Mouse (Mus musculus) gastrocnemius, postnatal 25 days (tissue): ENCODE results near the gene Klhdc4. TPM values are rescaled to one million over a fixed set of nuclear protein-coding genes. Genes with fewer than 3 reads are reported as not detected.

Source experiments
- DNase-seq: peaks from one replicate; pipeline ENCODE4 v3.0.0; 2022
- total RNA-seq, 2 experiments: library from RNA; stranded (reverse); gene quantifications; 1 replicate in 1 of 2; 2 replicates in 1 of 2; pipeline ENCODE4 v1.2.3; 2021

Klhdc4 gene
- total RNA-seq, 2 experiments from 2014 or later: 8.1 to 9.1 TPM

DNA sequence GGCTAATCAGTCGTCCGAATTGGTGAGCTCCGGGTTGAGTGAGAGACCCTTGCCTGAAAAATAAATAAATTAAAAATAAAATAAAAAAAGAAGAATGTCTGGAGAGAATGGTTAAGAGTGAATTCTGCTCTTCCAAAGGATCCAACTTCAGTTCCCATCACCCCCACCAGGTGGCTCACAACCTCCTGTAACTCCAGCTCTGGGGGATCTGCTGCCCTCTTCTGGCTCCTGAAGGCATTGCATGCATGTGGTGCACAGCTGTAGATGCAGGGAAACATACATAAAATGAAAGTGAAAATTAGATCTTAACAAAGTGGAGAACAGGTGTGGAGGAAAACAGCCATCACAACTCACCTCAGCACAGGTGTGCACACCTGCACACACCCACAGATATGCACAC, 78.0 kb downstream of the Klhdc4 start:
- no peak for DNase-seq

DNA sequence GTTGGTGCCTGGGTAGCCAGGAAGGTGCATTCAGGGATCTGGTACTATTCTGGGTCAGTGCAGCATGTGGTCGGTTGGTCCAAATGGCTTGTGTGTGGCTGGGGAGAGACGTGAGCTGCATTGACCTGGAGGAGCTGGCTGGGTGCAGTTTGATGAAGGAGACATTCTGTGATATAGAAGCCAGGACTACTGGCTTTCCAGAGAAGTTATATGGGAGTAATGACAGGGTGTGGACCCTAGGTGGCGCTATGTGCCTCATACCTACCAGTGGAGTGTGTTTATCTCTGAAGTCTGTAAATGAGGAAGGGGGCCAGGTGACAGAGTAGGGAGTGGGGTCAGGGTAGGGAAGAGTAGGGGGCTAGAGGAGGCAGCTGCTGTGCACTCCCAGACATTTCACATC, 78.9 kb downstream of the Klhdc4 start:
- no peak for DNase-seq

- no peak for DNase-seq
Measured at GRCm38 (mm10) chr8:121749501-121749900, 79.9 kb downstream of the Klhdc4 start.

Other genes starting within 250 kb of the Klhdc4 start
- gene Map1lc3b, start 239.2 kb downstream of the Klhdc4 start, total RNA-seq: 100 to 1,000 TPM; 124 to 134 TPM
- gene Zcchc14, start 176.7 kb downstream of the Klhdc4 start, total RNA-seq: 10 to 100 TPM; 16.3 to 17.0 TPM
- not detected for gene Jph3, start 99.9 kb downstream of the Klhdc4 start, total RNA-seq
- 1 to 10 TPM; 1.8 to 2.0 TPM for gene Slc7a5, start 78.1 kb upstream of the Klhdc4 start, total RNA-seq
- not detected for gene Car5a, start 115.3 kb upstream of the Klhdc4 start, total RNA-seq
- 10 to 100 TPM; 11.3 to 13.9 TPM for gene Banp, start 120.2 kb upstream of the Klhdc4 start, total RNA-seq